Mouse (Mus musculus): Measurements from ENCODE around the gene Eprs.

- TF ChIP-seq EP300 (IDR thresholded peaks at IDR 0.05), result no peak
- no peak for TF ChIP-seq CTCF (IDR thresholded peaks at IDR 0.05)
Observed at GRCm38 (mm10) chr1:185364183-185364540, 1.3 kb downstream of the Eprs start.

All from lung, postnatal 0 days (tissue).